In genomic region chr19:11989334-11989733, GRCm38 (mm10) we compare ENCODE assay signal across 21 mouse cellular contexts. TPM values are rescaled to one million over a fixed set of nuclear protein-coding genes. Genes with fewer than 3 reads are reported as not detected.
"Had no signal": no experiment of that assay in that cellular context is flagged by ENCODE, and none has a peak within 500 bp of the region (broad histone marks: within the 10 kb centered on the region; RNA-seq: fewer than 3 reads in every experiment).

No protein-coding gene starts in this region.

- ATAC-seq: liver, postnatal 0 days had no signal

- H3K27ac ChIP-seq: limb, embryonic 12.5 days; liver, embryonic 13.5 days; lung, embryonic 15.5 days; midbrain, embryonic 10.5 days; neural tube, embryonic 12.5 days; stomach, embryonic 15.5 days had no signal

- H3K4me2 ChIP-seq: limb, embryonic 12.5 days; liver, embryonic 13.5 days; lung, embryonic 15.5 days; neural tube, embryonic 12.5 days; stomach, embryonic 15.5 days had no signal

- H3K9ac ChIP-seq: limb, embryonic 12.5 days; liver, embryonic 13.5 days; liver, postnatal 0 days; lung, embryonic 15.5 days; neural tube, embryonic 12.5 days; stomach, embryonic 15.5 days had no signal

- H3K4me1 ChIP-seq: limb, embryonic 12.5 days; lung, embryonic 15.5 days; midbrain, embryonic 10.5 days; neural tube, embryonic 12.5 days; stomach, embryonic 15.5 days had no signal

- DNase-seq: kidney, adult 18-20 months; kidney, postnatal 25 days; layer of hippocampus, postnatal 36 days; liver; liver, embryonic 13.5 days; liver, postnatal 0 days; lung, postnatal 14 days; midbrain, embryonic 14.5 days; retina, postnatal 1 day; thymus, adult 2 months; thymus, postnatal 25 days had no signal

- H3K27me3 ChIP-seq: limb, embryonic 12.5 days; liver, embryonic 13.5 days; lung, embryonic 15.5 days; neural tube, embryonic 12.5 days; stomach, embryonic 15.5 days had no signal

- H3K9me3 ChIP-seq: limb, embryonic 12.5 days; liver, embryonic 13.5 days; lung, embryonic 15.5 days; midbrain, embryonic 10.5 days; neural tube, embryonic 12.5 days; stomach, embryonic 15.5 days had no signal

- H3K4me3 ChIP-seq: limb, embryonic 12.5 days; liver, embryonic 13.5 days; lung, embryonic 15.5 days; midbrain, embryonic 10.5 days; neural tube, embryonic 12.5 days; stomach, embryonic 15.5 days had no signal

RNA-seq across cellular contexts. Expression of gene Olfr1423, which starts 51.8 kb away (rescaled TPM):
- total RNA-seq: layer of hippocampus, postnatal 36 days; left cerebral cortex, adult 8-10 months; left cerebral cortex, postnatal 36 days had no signal
- polyA plus RNA-seq: kidney, embryonic 14.5 days; limb, embryonic 12.5 days; liver, postnatal 0 days; lung, embryonic 15.5 days; midbrain, embryonic 14.5 days; neural tube, embryonic 12.5 days; stomach, embryonic 15.5 days; testis, adult 2 months; thymus, adult 2 months; urinary bladder, adult 2 months had no signal
